Mouse (Mus musculus) right cerebral cortex, postnatal 4 days (tissue): ENCODE measurements around the gene Ndufb4.

ENCODE experiments used
- DNase-seq: peaks from one replicate; pipeline ENCODE4 v3.0.0-alpha.2; 2022

The Ndufb4 gene

DNA sequence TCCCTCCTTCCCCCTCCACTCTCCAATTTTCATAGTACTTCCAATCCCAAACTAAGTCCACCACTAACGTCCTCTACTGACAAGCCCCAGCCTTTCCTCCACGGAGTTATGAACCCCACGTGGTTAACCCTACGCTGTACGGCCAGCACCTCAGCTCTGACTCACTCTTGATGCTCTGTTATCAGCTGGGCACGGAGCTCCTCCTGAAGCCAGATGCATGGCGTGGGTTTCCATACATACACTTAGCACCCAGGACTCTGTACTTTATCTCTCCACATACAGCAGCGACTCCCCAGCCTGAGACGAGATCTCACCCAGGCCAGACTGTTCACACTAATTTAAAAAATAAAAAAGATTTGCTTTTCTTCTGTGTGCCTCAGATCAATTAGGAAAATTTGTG is 19.7 kb downstream of the Ndufb4 start:
- DNase-seq, result no peak

DNA sequence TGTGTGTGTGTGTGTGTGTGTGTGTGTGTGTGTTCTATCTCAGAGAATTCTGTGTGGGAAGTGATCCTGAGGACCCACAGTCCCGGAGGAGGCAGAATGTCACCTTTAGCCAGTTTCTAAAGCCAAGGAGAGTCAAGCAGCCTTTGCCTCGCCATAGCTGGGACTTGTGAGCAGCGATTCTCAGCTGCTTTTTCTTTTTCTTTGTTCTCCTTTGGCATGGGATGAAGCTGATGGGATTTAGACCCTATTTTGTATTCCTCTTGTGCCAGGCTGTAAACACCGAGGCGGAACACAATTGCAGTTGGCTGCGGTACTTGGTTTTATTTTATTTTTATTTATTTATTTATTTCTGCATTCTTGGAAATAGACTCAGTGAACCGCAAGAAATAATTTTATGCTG is 25.2 kb downstream of the Ndufb4 start:
- DNase-seq, result no peak

DNA sequence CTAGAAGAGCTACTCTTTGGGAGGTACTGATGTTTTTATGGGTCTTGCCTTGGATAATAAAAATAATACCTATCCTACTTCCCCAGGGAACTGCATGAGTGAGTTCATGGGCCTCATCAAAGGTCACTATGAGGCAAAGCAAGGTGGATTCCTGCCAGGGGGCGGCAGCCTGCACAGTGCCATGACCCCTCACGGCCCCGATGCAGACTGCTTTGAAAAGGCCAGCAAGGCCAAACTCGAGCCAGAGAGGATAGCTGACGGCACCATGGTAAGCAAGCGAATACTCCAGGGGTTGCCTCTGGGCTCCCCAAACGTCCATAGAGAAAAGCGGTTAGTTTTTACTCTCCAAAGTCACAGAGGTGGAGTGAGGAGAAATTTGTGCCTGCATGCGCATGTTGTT is 25.9 kb downstream of the Ndufb4 start:
- DNase-seq, result no peak

DNA sequence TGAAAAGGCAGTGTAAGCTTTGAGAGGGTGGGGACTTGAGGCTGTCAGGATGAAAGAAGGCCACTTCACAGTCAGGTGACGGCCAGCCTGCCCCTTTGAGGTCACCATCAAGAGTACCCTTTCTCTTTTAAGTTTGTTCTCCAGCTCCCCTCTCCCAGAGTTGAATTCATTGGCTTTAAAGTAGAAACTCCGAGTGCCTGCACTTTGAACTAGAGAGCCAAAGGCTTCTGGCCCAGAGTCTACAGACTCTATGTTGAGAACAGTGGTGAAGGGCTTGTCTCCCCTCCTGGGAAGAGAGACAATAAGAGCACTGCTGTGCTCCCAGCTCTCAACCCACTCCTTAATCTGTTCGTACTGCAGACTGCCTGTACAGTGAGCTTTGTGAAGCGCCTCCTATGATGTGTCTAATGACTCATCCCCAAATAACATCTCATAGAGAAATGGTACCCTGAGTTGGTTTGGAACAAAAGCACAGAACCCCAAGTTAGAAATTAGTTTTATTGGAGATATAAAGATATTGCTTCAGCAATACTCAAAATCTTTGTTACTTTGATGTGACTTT is 27.8 kb downstream of the Ndufb4 start:
- DNase-seq, result no peak

DNA sequence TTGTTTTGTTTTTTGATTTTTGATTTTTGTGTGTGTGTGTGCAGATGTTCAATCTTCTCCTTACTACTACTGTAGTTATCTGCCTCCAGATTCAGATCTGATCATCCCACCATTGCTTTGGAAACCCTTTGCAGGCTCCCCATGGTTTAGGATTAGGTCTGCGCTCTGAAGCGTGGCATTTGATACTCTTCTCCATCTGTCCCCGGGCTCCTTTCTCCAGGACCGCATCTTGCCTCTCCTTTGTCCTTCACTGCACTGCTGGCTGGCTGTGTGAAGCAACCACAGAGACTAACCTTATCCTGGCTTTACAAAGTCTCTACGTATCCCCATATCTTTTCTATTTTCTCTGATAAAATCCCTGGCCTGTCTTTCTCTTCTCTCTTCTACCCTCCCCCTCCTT is 31.3 kb downstream of the Ndufb4 start:
- no peak for DNase-seq

DNA sequence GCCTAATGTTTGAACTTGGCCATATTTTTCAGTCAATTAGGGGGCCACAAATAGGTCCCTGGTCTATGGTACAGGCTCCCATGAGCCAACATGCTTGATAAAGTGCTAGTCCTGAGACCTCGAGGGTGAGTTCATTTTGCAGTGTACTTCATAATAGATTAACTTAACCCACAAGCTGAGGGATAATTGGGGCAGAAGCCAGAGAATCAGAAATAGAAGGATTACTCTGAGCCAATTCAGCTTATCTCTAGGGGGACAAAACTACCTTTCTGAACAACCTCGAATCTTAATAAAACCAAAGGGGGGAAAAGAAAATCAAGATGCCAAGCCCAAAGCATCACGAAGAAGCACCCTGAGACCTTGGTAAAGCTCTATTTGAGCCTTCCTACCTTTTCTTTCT is 31.9 kb downstream of the Ndufb4 start:
- DNase-seq, result no peak

DNA sequence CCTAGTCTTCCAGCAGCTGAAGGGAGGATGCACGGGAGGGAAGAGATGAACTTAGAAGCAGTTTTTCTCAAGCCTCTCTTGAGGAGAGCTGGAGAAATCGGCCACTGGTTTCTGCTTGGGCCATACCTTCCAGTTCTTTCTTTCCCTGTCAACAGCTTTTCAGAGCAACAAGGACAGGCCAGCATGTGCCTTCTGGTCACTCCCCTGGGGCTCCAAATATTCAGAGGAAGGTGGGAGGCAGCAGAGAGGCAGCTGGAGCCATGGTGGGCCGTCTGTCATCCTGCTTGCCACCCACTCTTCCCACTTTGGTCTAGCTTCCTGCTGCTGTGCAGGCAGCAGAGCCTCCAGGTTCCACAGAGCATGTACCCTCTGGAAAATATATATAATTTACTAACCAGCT is 36.6 kb downstream of the Ndufb4 start:
- DNase-seq, result no peak

DNA sequence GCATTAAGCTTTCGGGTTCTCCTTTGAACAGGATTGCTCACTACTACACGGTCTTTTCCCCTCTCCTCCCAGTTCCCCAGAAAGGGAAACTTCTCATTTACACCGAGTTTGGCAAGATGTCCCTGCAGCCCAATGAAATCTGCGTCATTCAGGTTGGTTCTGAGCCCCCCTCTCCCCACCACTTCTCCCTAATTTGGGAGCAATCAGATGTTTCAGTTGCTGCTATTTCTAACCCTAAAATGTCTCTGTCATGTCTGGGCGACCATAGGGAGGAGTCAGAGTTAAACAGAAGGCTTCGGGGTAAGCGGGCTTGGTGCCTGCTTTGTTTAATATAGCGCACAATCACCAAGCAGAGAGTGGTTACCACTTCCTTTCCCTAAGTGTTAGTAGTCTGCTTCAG is 38.1 kb downstream of the Ndufb4 start:
- no peak for DNase-seq

DNA sequence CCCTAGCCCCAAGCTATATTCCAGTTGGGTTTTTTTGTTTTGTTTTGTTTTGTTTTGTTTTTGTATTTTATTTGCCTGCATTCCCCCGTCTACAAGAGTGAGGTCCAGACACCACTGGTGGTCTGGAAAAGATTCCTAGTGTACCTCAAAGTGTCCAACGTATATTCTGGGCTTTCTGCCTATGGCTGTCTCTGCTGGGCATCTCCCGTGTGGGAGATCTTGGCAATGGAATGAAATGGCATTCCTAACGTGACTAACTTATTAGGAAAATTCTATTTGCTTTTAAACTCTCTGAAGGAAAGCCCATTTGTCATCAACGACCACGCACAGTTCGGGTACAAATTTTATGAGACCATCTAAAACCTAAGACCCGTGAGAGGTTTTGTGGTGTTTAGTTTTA is 38.8 kb downstream of the Ndufb4 start:
- no peak for DNase-seq

DNA sequence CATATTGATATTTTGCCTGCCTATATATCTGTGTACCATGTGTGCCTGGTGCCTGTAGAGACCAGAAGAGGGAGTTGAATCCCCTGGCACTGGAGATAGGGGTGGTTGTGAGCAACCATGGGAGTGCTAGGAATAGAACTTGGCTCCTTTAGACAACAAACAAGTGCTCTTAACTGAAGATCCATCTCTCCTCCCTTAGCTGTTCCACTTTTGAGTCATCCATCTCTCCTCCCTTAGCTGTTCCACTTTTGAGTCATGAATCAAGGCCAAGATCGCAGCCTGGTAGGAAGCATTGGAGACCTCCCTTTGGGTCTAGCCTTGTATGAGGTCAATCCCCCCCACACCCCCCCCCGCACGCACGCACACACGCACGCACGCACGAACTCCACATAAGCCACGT is 39.7 kb downstream of the Ndufb4 start:
- no peak for DNase-seq

DNA sequence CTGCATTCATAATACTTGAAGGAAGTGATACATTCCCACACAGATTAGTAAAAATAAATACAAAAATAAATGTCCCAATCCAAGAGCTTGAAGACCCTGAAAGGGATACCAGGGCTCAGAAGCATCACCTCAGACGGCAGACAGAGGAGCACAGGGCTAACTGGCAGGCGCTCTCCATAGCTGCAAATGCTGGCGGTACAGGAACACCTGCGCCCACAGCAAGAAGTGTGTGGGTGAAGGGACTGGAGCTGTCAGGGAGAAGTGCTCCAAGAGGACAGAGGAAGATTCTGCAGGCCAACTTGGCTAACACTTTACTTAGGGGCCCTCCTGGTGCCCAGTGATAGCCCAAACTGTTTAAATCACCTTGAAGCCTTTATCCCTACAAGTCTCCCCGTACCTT is 42.2 kb downstream of the Ndufb4 start:
- DNase-seq, result no peak

DNA sequence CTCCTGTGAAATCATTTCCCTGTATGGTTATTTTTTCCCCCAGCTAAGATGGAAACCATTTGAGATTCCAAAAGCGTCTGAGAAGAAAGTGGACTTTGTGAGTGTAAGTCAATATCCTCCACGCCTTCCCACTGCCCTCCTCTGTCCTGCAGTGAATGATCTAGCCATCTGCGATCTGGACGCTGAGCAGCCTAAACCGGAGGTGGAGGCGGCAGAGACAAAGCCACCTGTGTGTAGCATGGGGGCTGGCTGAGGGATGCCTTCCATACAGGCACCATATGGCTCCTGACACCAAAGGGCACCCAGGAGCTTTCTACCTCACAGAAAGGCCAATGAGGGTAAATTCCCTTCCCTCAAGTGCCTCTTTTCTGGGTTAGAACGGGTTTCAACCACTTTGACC is 43.2 kb downstream of the Ndufb4 start:
- no peak for DNase-seq

DNA sequence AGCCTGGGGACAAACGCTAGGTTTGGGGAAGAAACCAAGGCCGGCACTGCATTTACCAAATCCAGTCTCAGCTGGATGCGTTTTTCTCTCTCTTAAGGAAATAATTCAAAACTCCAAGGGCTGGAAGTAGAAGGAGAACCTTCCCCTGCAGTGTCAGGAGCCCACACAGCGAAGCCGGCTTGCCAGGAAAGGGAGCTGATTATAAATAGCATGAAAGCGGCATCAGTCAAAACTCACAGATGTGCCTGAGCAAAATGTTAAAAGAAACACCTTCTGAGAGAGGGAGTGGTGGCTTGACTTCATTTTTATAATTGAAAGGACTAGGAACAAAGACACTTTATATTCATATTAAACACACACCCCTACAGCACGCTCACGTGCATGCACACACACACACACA is 43.9 kb downstream of the Ndufb4 start:
- DNase-seq, result no peak

DNA sequence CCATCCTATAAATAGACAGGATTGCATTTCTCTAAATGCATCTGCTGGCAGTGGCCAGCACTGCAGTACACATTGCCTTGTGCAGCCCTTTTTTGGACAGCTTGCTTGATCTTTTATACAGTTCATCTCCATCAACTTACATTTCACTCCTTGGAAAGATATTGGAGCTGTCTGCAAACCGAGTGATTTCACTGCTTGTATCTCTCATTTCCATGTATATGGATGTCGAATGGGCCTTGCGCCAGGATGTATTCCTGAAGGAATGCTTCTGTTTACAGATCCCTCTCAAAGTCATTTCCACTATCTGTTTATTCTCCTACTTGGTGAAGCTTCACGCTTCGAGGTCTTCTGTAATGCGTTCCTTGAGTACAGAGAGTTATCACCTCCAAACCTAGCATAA is 50.0 kb downstream of the Ndufb4 start:
- DNase-seq, result peak; percentile 24

DNA sequence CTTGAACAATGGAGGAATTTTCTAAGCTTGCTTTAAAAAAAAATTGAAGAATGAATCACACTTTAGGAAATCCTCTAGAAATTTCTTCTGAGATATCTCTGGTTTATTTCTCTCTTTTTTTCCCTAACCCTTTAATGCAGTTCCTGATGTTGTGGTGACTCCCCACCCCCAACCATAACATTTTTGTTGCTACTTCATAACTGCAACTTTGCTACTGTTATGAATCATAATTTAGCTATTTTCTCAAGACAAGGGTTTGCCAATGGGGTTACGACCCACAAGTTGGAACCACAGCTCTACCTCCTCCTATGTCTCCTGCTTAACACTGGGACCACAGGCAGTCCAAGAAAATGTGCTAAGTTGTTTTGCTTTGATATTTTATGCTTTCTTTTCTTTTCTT is 50.8 kb downstream of the Ndufb4 start:
- DNase-seq, result no peak

DNA sequence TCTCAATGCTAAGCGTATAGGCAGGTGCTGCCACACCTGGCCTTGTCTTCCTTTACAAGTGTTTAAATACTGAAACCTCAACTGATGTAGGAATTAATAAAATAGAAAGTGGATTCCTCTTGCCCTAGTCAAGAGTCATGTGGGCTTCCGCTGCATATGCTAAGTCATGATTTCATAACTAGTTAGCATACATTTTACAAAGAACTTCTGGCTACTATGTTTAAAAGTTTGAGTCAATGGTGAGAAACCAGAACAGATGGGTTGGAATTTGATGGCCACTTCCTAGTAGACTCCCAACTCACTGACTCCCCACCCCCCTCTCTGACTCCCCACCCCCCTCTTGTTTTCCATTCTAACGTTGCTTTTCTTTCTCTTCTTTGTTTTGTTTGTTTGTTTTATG is 54.9 kb downstream of the Ndufb4 start:
- DNase-seq, result no peak

DNA sequence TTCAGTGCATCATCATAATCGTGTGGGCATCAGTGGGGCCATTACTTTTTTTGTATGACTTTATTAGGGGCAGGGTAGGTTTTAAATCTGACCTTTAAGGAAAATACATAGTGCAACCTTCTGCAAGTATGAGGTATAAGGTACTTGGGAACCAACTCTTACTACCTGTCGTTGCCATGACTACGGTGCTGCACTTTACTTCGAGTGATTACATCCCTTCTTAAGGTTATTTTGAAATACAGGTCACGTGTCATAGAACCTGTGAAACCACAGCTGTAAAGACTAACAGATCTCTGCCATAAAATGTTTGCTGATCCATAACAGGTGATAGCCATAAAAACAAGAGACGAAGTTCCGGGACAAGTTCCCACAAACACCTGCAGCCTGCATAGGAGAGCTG is 55.8 kb downstream of the Ndufb4 start:
- DNase-seq, result no peak

DNA sequence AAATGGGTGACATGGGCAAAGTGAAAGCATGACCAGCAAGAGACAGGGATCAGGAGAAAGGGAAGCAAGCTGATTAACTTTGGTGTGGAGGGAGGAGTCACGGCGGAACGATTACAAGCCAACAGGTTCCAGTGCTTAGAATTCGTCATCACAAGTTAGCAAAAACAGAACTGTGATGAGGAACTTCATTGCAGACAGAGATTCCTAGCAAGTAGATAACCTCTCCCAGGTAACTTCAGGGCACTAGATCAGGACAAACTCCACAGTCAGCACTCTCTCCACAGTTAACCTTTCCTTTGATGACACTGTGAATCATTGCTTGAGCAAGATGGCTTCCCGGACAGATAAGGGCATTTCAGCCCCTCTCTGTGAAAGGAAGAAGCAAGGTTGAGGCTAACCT is 56.8 kb downstream of the Ndufb4 start:
- no peak for DNase-seq
